Mouse (Mus musculus): ENCODE measurements at regions not wholly inside any gene's neighbourhood (a gene's known extent, or its start where the extent isn't known, plus 50 kb on each side); places are given as distances from the start of the nearest gene placed in this dataset.

GRCm38 (mm10) chr3:121025546-121026157, 145.8 kb downstream of the Rwdd3 start:
- TF ChIP-seq CTCF (IDR thresholded peaks at IDR 0.05; ENCODE audit: control insufficient read depth, insufficient read depth, insufficient read length) = no peak
- TF ChIP-seq USF1 (IDR thresholded peaks at IDR 0.05; ENCODE audit: low read depth) = no peak
- TF ChIP-seq MYOG (IDR thresholded peaks at IDR 0.05; ENCODE audit: control insufficient read depth, extremely low read depth, insufficient read length) = no peak
- TF ChIP-seq MAX (IDR thresholded peaks at IDR 0.05) = no peak
- no peak for TF ChIP-seq FOSL1 (IDR thresholded peaks at IDR 0.05; ENCODE audit: insufficient read depth, low read length, poor library complexity, severe bottlenecking)
- TF ChIP-seq CEBPB (IDR thresholded peaks at IDR 0.05; ENCODE audit: low read depth) = no peak
- no peak for TF ChIP-seq MYOD1 (IDR thresholded peaks at IDR 0.05; ENCODE audit: control insufficient read depth, insufficient read length, low read depth)

Measured in C2C12 (cell line).